Mouse (Mus musculus): ENCODE measurements around the gene Cd5. TPM values are rescaled to one million over a fixed set of nuclear protein-coding genes. Genes with fewer than 3 reads are reported as not detected.

The Cd5 gene
- total RNA-seq (2021), result under 1 TPM; 0.22 to 0.34 TPM
- long read RNA-seq, experiment 1, result 0 reads
- long read RNA-seq, experiment 2, partial matches to known transcripts, result 1 of 1 reads
- long read RNA-seq, experiment 2, other reads (novel, unspliced or antisense), result 0 of 1 reads

DNA sequence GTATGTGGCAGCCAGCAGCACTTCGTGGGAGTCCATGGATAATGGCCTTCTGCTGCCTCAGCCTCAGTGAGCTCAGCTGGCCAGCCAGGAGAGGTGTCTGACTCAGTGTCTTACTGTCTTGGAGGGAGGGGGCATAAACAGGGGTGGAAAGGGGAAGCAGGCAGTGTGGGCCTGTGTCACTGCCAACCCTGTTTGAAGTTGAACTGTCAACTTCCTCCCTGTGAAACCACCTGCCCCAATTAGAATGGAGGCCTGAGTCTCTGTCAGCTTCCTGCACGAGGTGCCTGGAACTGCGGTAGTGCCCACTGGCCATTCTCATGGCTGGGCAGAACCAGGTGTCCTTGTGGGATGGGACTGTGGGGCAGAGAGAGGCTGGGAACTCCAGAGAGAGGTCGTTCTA is at the start of gene Cd5:
Gene Cd5, minus strand, starts transcription at position 192 of the 400 bp plus-strand sequence.
- DNase-seq (ENCODE audit: low spot score in 2 of 2), result no peak

DNA sequence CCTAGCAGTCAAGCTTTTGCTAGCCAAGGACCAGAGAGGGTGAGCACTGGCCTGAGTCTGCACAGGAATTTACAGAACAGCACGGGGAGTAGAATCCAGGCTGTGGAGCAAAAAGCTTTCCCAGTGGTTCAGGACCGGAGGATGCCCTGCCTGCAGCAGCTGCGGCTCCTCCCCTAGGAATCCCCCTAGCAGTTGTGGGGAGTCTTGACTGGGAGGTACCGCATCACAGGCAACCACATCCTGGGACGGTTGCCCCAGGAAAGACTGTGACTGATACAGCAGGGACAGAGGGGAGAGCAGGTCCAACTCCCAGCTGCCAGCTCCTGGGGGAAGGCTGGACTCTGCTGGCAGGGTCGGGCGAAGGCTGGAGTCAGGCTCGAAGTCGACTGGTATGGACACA is 49.4 kb upstream of the Cd5 start:
- DNase-seq (ENCODE audit: low spot score in 2 of 2), result no peak

DNA sequence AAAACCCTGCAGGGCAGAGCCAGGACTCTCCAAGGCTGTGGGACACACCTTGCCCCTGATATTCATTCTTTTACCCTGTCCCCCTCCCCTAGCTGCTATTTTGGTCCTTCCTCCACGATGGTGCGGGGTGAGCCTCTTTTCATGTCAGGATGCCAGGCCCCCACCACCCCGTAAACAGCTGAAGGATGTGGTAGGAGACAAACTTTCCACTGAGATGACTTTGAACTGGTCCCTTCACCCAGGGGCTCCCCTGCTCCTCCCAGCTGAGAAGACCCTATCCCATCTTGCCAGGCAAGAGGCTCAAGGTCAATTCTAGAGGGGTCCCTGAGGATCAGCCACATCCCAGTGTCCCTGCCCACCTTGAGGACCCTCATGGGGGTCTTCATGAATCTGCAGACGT is 48.6 kb upstream of the Cd5 start:
- no peak for DNase-seq (ENCODE audit: low spot score in 2 of 2)

DNA sequence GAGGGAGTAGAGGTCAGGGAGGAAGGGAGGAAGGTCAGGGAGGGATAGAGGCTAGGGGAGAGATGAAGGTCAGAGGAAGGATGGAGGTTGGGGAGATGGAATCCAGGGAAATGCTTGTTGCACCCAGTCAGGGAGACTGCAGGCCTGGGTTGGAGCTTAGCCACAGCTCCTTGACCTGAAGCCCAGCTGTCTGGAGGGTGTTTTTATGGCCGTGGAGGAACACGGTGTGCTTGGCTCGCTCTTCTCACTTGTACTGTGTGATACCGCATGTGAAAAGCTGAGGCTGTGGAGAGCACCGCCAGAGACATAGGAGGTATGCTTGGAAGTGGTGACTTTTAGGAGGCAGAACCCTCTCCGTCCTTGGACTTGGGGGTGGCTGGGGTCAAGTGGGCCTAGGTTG is 48.0 kb upstream of the Cd5 start:
- no peak for DNase-seq (ENCODE audit: low spot score in 2 of 2)

DNA sequence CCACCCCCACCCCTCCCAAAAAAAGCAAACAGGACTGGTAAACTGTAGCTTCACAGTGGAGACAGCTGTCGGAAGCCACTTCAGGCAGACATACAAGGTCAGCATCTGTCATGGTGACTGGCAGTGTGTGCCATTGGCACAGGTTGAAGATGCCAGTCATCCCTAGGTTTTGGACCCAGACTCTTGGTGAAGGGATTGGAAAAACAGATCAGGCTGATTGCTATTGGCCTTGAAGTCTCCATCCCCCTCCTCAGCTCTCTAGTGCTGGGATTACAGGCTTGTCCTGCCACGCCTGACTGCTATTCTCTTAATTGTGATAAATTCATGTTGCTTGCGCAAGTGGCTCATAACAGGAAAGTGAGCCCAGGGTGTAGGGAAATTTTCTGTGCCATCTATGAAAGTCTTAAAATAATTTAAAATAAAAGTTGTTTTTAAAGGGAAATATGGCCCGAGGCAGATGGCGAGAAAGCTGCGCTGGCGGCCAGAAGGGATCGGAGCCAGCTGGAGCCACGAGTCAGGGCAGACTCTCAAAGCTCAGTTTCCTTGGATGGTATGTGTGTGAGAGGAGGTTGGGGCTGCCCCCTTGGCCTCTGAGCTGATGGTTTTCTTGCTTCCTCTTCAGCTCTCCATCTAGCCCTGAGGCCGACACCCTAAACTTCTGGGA is 46.1 kb upstream of the Cd5 start:
- DNase-seq (ENCODE audit: low spot score in 2 of 2), result no peak

DNA sequence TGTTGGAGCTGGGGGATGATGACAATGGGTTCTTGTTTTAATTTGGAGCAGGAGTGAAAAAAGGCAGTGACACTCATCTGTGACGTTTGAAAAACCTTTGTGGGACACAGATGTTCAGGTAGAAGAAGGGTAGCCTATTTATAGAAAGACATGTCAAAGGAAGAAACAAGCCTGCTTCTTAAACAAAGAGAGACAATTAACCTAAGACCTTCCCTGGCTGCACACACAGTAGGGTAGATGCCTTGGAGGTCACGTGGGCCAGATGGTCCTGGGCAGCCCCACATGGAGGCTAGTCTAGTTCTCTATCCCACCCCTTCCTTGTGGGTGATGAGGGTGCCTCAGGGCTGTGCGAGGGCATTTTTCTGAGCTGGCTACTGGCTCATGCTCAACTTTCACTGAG is 45.3 kb upstream of the Cd5 start:
- DNase-seq (ENCODE audit: low spot score in 2 of 2), result no peak

DNA sequence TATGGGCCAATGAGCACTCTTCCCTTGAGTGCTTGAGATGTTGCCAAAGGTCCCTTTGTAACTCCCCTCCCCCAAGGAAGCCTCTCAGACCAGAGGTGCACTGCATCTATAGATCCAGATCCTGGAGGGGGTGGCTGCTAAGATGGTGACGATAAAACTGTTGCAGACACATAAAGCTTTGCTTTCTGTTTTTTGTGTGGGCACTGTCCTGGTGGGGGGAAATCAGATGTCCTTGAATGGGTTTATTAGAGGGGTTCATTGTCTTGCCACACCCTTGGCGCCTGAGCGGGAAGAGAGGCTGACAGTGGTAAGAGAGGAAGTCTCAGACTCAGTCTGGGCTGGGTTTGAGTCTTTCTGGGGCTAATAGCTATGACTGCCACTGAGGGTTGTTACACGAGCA is 44.4 kb upstream of the Cd5 start:
- DNase-seq (ENCODE audit: low spot score in 2 of 2), result no peak

DNA sequence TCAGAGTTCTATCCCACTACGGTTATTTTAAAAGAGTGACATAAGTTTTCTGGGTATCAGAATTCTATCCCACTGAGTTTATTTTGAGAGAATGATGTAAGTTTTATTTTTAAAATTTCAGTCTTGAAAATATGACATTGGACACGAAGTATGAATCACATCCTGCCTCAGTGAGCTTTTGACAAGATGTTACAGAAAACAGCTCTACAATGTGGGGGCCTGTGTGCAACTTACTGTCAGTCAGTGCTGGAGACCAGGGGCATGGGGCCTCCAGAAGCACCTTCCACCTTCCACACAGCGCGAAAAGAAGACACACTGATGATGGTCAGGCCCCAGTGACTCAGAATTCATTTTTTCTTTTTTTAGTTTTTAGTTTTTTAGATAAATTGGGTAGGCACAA is 42.8 kb upstream of the Cd5 start:
- DNase-seq (ENCODE audit: low spot score in 2 of 2), result no peak

DNA sequence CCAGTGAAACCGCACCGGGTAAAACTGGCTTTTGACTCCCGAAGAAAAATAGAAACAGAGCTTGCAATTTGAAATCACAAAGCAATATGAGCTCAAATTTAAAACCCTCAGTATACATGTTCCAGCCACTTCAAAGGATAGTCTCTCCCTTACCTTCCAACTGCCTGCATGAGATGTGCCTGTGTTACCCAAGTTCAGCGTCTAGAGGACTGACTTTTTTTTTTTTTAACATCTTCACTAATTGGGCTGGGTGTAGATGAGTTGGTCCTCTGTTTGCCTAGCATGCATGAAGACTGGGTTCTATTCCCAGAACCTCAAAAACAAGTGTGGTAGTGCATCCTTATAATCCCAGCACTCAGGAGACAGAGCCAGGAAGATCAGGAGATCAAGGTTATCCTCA is 38.1 kb upstream of the Cd5 start:
- DNase-seq (ENCODE audit: low spot score in 2 of 2), result no peak

DNA sequence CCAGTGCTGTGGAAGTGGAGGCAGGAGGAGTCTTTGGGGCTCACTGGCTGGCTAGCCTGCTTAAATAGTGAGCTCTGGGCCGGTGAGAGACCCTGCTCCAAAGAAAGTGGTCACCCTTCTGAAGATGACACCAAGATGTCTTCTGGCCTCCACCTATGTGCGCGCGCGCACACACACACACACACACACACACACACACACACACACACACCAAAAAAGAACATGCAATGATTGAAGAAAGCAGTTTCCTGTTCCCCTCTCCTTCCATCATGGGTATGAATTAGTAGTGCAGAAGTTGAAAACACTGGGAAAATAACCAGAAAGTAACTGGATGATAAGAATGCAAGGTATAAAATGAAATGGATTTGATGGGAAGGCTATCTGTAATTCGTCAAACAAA is 35.3 kb upstream of the Cd5 start:
- no peak for DNase-seq (ENCODE audit: low spot score in 2 of 2)

DNA sequence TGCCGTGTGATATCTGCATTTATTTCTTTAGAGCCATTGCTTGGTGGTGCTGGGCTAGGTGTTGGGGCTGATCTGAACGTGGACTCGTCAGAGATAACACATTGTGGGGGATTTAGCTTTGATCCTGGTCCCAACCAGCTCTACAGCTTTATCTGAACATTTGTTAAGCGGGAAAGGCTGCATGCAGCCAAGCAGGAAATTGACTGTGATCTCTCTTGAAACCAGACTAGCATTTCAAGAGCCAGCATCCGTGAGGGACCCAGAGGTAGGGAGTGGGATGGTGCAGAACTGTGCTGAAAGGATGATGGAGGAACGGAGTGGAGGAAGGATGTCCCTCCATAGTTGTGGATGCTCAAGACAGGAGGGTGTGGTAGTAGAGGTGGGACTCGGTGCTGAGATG is 34.6 kb upstream of the Cd5 start:
- DNase-seq (ENCODE audit: low spot score in 2 of 2), result no peak

DNA sequence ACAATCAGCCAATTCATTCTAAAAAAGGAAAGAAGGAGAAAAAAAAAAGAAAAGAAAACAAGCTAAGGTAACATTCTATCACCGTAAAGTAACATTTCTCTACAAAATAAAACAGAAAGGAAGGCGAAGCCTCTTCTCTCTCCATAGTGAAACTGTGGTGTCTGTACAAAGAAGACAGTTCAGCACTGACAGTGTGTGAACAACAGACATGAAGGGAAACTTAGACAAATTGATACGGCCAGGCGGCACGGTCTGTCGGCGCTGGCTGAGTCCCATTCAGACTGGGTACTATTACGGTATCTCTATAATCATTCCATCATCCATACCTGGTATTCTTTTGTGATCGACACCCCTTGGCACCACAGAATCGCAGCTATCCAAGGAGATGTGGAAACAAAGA is 34.1 kb upstream of the Cd5 start:
- DNase-seq (ENCODE audit: low spot score in 2 of 2), result no peak

DNA sequence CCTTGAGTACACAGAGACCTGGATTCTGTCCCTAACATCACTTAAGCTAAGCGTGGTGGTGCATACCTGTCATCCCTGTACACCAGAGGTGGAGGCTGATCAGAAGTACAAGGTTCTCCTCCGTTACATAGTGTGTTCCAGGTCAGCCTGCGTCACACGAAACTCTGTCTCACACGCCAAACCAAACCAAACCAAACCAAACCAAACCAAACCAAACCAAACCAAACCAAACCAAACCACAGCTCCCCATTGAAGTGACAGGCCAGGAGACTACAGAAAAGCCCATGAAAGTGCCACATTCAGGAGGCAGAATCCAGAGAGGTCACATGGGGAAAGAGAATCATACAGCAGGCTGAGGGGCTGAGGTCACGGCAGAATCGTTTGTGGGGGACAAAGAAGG is 33.2 kb upstream of the Cd5 start:
- DNase-seq (ENCODE audit: low spot score in 2 of 2), result no peak

DNA sequence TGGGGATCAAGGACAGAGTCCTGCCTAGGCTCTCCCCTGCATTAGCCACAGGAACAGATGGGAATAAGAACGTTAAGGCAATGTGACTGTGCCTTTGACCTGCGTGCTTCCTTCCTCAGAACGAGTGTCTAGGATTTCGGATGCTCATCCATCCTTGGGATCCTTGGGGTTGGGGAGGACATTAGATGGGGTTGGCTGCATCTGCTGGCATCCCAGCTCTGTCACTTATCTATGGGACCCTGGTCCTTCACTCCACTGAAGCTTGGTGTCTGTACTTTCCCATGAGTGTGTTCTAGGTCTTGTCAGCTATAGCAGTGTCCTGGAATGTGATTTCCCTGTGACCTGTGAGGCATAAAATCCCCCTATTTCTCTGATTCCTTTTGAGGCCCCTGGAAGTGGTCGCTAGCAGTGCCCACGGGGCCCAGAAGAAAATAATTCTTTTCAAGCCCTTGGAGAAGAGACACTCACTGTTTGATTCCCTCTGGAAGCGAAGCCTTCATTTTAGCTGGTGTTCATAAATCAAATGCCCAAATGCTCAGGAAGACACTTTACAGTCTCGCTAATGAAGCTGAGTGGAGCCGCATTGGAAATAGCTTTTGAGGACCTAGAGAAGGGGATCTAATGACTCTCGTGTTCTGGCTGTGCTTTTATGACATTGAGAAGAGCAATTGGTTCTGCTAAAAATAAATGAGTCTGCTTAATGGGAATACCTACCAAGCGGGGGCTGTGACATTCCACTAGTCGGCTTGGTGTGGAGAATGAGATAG is 30.8 kb upstream of the Cd5 start:
- DNase-seq (ENCODE audit: low spot score in 2 of 2), result no peak

DNA sequence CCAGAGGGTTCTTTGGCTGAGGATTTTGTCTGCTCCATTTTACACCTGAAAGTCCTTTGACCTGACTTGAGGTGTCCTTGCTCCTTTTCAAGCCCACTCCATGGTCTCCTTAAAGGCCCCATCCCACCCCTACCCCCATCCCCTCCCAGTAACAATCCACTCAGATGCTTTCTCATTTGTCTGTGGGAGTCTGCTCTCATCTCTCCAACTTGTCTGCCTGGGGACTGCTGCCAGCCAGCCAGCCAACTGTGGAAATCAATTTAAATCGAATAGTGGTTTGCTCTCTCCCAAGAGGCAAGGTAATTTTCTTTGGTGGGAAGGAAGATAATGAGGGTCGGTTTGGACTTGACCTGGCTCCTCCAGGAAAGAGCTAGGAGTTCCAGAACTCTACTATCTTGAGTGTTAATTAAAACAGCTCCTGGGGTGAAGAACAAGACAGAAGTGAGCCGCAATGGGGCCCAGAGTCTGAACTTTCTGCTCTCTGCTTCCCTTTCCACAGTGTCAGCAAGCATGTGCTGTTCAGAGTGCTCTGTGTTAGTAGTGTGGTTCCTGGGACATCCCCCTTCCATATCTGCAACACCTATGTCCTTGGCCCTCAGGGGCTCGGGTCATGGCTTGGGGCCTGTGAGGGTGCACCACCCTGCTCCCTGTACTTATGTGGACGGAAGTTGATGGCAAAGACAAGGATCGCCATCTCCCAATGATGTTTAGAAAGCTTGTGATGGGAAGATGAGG is 30.1 kb upstream of the Cd5 start:
- DNase-seq (ENCODE audit: low spot score in 2 of 2), result no peak

DNA sequence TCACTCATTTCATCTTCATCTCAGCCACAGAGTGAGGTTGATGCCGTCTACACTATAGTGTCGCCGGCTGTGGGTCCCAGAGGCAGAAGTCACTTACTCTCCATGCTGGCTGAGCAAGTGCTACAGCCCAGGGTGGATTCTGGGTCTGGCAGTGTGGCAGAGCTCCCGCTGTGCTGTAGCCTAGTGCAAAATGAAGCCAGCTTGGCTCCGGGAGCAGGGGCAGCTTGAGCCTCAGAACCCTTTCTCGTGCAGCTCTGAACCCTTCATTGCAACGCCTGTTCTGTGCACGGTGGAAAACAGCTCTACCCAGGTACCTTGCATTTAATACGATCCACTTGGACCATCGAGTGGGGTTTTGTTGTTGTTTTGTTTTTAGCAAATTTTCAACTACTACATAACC is 28.8 kb upstream of the Cd5 start:
- DNase-seq (ENCODE audit: low spot score in 2 of 2), result no peak

DNA sequence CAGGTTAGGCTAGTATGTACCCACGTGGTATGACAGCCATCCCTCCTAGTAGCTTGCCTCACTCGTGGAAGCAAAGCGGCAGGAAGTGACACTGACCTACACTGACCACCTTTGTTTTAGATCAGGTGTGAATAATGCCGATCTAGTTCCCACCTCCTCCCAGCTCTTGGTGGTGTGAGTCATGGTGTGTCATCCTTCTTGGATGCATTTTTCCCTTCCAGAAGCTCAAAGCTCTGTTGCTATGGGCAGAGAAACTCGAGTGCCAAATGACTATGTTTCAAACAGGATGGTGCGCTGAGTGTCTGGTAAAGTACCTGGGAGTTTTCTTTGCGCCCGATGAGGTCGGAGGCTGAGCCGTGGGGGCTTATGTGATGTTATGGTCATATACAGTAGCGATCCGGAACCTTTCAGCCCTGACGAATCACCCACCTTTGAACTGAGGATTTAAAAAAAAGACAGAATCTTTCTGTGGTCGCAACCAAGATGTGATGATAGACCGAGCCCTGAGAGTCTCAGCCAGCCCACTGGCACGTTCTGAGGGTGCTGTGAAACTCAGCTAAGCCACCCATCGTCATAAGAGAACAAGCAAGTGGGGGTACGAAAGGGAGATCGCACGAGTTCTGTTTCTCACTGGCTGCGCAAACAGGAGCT is 24.7 kb upstream of the Cd5 start:
- DNase-seq (ENCODE audit: low spot score in 2 of 2), result no peak

DNA sequence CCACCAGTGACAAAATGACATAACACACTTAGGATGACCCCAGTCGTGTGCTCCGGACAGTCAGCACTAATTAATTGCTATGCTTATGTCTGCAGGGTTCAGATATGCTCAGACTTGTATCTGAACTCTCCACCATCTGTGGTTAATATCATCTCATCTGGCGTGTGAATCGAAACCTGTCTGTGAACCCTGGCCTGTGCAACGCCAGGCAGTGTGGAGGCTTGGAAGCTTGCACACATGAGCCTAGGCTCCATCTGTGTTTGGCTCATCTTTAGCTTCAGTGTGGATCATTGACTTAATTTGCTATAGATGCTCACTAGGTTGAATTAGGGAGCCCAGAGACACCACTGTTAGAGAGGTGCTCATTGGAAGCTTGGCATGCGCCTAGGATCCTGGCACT is 23.7 kb upstream of the Cd5 start:
- no peak for DNase-seq (ENCODE audit: low spot score in 2 of 2)

DNA sequence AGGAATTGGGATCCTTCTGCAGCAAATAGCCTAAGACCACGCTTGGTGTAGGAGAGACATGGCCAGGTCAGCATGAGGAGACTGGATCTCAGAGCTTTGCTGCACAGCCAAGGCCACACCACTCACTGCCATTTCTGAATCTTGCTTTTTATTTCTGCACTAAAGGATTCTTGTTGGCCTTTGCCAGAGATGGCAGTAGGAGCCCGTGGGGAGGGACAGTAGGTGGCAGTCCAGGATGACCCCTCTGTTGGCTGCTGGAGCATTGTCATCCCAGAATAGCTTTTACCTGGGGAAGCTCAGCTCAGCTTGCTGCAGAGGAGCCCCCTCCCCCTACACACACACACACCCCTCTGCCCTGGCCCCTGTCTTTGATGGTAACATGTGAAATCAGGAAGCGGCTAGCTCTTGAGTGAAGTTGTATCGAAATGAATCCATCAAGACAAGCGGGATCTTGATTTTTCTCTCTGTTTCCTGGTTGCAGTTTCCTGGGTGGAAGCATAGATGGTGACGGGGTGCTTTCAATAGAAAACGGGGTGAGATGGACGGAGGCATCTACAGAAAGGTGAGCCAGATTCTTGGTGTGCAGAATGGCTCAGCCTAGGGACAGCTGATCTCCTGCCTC is 23.1 kb upstream of the Cd5 start:
- no peak for DNase-seq (ENCODE audit: low spot score in 2 of 2)

DNA sequence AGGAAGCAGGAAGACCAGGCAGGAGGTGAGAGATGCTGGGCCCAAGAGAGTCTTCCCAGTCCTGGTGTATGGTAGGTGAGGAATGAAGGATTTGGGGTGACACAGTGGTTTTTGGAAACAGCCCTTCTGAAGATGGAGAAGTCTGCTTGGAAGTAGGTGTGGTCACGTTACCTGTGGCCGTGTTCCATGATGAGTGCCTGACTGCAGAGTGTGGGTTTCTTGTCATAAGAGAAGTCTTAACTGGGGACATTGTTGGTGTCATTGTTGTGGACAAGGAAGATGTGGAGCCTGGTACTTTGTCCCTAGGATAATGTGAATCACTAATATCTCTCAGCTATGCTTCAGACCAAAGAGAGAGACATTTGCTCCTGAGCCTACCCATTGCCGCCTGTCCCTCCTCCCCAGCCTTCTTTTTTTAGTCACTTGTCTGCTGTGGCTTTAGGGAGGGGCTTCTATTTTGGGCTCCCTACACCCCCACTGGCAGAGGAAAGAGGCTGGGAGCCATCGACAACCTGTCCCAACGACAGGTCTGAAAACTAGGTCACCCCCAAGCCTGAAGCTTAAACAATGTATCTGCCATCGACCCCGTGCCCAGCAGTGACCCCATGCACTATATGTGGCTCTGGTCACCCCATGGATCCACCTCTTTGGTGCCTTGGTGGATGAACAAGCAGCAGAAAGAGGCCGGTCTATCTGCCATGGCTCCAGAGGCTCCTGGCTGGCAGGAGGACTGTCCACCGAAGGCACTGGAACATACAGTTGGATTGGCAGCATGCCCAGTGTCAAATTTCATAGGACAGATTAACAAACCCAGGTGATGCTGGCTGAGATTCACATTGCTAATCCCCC is 21.4 kb upstream of the Cd5 start:
- no peak for DNase-seq (ENCODE audit: low spot score in 2 of 2)
